Mouse (Mus musculus) right cerebral cortex, adult 18-20 months (tissue): ENCODE measurements around the gene Cbr1.

Experiments
- DNase-seq: peaks from one replicate; pipeline ENCODE4 v3.0.0; 2022; ENCODE audit warnings: mixed read lengths

Gene Cbr1

DNA sequence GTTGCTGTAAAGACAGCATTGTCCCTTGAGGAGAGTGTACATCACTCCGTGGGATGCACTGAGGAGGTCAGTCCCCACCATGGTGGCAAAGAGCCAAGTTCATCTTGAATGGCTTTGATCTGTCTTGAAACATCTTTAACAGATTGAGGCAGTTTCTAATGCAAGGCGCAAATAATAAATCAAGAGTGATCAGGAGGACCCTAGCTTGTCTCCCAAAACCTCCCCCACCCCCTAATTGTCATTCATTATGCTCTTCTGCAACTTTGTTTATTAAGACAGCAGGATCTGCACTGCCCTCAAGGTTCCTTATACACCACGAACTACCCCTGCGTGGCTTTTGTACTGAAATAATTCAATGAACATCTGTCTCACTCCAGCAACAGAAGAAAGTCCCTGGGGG is at the start of gene Cbr1:
TSS of gene Cbr1 (plus strand) at position 301 of the 400 bp plus-strand sequence.
- DNase-seq = no peak

GRCm38 (mm10) chr16:93557646-93558045 is 48.0 kb upstream of the Cbr1 start:
- DNase-seq = no peak

GRCm38 (mm10) chr16:93558499-93558898 is 47.2 kb upstream of the Cbr1 start:
- DNase-seq = no peak

GRCm38 (mm10) chr16:93572383-93572782 is 33.3 kb upstream of the Cbr1 start:
- no peak for DNase-seq

GRCm38 (mm10) chr16:93573434-93573833 is 32.2 kb upstream of the Cbr1 start:
- no peak for DNase-seq

DNA sequence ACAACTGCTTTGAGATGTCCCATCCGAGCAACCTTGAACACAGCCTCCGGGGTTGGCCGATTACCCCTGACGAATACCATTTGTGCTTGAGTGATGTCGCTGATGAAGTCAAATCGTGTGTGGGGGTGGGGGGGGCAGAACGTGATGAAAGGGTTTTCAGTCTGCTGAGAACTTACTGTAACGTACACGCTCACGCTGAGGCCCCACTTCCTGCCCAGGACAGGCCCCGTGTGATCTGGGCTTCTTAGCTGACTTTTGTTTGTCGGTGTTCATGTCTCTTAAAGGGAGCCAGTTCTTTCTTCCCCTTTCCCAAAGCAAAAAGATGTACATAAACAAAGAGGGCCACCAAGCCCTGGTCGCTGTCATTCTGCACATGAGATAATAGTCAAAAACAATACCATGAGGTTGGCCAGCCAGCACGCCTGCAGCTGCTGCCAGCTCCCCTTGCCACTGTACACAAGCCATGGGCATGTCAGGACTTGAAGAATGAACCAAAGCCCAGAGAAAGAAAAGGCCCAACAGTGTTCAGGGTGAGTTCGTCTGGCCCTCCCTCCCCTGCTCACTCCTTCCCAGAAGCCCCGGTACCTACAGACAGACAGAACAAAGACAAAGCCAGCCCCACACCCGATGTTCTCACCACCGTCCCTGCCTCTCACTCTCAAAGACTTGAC is 31.0 kb upstream of the Cbr1 start:
- DNase-seq = no peak

DNA sequence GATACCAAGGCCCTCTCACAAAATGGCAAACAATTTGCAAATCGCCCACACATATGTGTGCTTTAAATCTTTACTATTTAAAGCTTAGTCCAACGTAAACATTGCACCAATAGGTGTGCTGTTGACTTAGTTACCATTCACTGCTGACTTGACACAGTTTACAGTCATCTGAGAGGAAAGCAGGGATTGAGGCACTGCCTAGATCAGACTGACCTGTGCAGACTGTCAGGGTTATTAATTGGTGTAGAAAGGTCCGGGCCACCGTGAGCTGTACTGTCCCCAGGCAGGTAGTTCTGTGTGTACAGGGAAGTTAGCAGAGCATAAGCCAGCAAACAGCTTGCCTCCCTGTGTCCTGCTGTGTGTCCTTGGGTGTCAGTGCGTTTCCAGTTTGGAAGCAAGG is 30.1 kb upstream of the Cbr1 start:
- DNase-seq = no peak

DNA sequence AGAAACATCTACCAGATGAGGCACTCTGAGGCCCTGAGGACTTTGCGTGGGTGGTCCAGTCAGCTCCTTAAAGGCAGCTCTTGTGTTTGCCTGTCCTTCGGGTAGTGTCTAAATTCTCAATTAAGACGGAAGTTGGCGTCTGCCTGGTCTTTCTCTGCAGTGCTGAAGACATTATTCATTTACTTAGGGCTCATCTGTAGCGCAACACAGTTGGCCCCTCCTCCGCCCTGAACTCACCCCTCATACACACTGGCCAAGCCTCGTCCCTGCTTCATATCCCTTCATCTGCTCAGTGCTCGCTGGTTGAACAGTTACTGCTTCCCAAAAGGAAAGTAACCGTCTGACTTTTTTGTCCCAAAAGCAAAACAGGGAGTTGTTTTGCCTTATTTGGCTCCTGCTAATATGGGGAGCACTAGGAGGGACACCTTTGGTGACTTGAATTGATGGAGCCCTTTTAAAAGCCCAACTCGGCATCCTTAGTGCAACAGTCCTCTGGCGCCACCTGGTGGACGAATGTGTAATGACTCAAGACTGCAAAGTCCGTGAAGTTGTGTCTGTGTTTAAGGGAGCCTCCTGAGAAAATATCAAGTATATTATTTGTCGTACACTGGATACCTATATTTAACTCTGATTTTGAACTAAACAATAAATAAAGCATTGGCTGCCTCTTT is 29.1 kb upstream of the Cbr1 start:
- DNase-seq = peak; percentile 68

DNA sequence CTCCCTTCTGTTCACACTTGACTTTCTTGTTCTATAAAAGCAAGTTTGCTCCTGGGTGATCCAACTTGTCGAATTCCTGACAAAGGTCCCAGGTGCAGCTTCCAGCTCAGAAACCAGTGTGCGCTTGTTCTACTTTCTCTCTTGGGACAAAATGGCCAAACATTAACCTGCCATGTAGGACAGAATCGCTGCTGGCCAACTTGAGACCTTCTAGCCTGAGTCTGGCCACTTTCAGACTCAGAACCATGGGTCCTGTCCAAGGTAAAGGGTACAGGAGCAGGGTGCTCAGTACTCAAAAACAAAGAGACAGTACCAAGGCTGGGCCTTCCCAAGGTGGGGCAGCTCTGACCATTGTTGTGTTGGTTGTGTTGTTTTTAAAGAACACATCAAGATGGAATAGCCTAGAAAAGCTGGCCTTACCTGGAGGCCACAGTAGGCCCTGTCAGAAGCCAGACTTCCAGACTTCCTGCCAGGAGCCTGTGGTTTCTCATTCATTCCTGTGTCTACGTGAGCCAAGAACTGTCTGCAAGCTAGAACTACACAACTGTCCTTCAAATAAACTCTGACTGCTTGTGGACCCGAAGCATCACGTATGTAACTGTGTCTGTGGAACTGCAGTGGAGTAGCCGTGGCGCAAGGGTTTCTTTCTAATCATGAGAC is 27.2 kb upstream of the Cbr1 start:
- no peak for DNase-seq

- DNase-seq = no peak
These were observed 24.5 kb upstream of the Cbr1 start for GRCm38 (mm10) chr16:93581125-93581524.

- peak; percentile 39 for DNase-seq
These were observed 20.5 kb upstream of the Cbr1 start for GRCm38 (mm10) chr16:93584976-93585702.

- no peak for DNase-seq
These were observed 19.9 kb upstream of the Cbr1 start for GRCm38 (mm10) chr16:93585703-93586205.

- DNase-seq = no peak
These were observed 19.3 kb upstream of the Cbr1 start for GRCm38 (mm10) chr16:93586382-93586781.

GRCm38 (mm10) chr16:93588281-93588680 is 17.4 kb upstream of the Cbr1 start:
- no peak for DNase-seq

- no peak for DNase-seq
These were observed 14.7 kb upstream of the Cbr1 start for GRCm38 (mm10) chr16:93590915-93591314.

DNA sequence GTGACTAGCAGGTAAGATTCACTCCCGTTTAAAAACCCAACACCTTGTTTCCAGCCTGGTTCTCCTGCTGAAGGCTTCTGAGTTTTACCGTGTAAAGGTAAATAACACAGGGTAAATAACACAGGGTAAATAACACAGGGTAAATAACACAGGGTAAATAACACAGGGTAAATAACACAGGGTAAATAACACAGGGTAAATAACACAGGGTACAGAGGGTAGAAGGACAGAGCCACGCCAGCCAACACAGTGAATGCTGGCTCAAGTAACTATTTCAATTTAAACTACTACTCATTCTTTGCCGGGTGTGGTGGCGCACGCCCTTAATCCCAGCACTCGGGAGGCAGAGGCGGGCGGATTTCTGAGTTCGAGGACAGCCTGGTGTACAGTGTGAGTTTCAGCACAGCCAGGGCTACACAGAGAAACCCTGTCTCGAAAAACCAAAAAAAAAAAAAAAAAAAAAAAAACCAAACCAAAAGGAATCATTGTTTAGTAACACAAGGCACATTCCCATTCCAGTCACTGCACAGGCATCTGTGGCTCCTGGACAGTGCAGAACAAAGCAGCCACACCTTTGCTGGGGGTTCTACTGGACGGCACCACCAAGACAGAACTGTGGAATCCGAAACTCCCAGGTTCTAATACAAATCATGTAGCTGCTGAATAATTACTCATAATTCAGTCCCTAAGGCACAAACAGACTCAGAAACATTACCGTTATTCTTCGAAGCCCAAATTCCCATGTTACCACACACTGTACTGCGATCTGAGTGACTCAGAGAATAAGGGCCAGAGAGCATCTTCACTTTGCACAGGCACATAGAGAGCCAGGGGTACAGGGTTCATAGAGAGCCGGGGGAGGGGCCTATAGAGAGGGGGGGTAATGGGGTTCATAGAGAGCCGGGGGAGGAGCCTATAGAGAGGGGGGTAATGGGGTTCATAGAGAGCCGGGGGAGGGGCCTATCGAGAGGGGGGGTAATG is 13.9 kb upstream of the Cbr1 start:
- no peak for DNase-seq

DNA sequence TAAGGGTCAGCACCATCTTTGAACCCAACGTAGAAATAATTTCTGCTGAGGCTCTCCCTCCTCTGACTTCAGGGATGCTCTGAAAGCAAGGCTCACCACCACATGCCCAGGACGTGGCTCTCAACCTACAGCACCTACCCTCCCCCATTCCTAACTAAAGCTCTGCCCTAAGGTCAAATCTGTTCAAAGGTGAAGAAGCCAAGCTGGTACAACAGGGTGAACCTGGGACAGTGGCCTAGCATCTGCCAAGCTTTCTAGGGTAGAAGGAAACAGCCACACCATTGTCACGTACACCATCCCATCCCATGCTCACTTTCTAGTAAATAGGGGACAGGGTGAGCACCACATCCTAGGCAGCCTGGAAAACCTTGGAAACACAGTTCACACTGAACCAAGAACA is 12.9 kb upstream of the Cbr1 start:
- DNase-seq = no peak

DNA sequence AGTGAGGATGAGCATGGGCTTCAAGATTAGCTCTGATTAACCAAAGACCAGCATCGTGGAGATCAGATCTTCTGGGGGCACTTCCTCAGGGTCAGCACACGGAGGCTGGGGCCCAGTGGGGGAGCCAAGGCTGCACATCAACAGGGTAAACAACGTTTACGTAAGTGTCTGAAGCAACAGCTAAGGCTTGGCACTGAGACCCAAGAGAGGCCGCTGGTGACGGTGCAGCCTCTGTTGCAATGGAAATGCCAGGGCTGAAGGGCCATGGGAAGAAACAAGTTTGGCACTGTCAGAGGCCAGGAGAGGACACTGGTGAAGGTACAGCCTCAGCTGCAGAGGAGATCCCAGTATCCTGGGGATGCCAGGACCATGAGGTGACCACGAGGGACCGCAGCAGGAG is 12.2 kb upstream of the Cbr1 start:
- DNase-seq = no peak

- no peak for DNase-seq
These were observed 11.2 kb upstream of the Cbr1 start for GRCm38 (mm10) chr16:93594448-93594847.

DNA sequence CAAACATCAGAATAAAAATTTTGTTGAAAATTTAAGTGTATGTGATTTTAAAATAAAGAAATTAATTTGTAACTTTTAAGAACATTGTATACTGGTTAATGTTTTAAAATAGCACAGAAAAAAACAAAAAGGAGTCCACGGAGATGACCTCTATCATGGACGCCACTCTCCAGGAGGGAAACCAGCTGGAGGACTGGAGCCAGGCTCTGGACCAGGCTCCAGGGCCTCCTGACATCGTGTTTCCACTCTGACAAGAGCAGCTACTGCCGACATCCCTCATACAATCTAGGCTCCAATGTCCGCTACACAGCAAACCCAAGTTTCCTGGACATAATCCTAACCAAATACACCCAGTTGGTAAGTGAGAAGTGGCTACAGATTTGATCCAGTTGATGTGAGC is 9.9 kb upstream of the Cbr1 start:
- DNase-seq = no peak

- no peak for DNase-seq
These were observed 8.8 kb upstream of the Cbr1 start for GRCm38 (mm10) chr16:93596807-93597206.

GRCm38 (mm10) chr16:93597551-93597950 is 8.1 kb upstream of the Cbr1 start:
- no peak for DNase-seq
